Mouse (Mus musculus): ENCODE results near the gene Klk7. TPM values are rescaled to one million over a fixed set of nuclear protein-coding genes. Genes with fewer than 3 reads are reported as not detected.

Gene Klk7
- polyA plus RNA-seq, 1 experiment from 2014 or later = not detected

DNA sequence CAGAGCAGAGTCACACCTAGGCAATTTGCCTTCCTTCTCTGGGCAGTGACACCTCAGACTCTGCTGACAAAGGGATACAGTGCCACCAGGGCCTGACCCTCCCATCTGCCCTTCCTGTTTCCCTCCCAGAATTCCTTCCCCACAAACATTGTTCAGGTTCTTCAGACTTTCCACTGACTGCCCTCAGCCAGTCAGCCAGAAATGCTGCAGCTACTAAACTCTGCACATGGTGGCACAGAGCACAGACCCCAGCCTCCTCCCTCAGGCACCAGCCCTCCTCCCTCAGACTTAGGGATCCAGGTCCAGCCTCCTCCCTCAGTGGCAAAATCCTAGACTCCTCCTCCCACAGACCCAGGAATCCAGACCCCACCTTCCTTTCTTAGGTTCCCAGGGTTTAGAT, 5.7 kb downstream of the Klk7 start:
- H3K4me2 ChIP-seq (ENCODE audit: low read depth, low read length) = no peak overlapping the region
- H3K4me3 ChIP-seq (ENCODE audit: low read length) = no peak overlapping the region
- no peaks in the 10 kb centered on the region for H3K27me3 ChIP-seq (ENCODE audit: control insufficient read depth, insufficient read depth, low read length)
- H3K27ac ChIP-seq (ENCODE audit: low read length) = no peak overlapping the region
- H3K4me1 ChIP-seq (ENCODE audit: control insufficient read depth, insufficient read depth, low read length) = no peaks in the 10 kb centered on the region
- no peaks in the 10 kb centered on the region for H3K9me3 ChIP-seq (replicated peaks; ENCODE audit: control insufficient read depth, low read length)
- no peaks in the 10 kb centered on the region for H3K36me3 ChIP-seq (ENCODE audit: control insufficient read depth, insufficient read depth)
- no peak for ATAC-seq (replicated peaks; ENCODE audit: extremely low read depth, insufficient read depth, low FRiP score)
- H3K9ac ChIP-seq (ENCODE audit: low read length) = no peak overlapping the region

GRCm38 (mm10) chr7:43821581-43821980, 10.5 kb downstream of the Klk7 start:
- Histone ChIP-seq H3K27me3 (ENCODE audit: control insufficient read depth, insufficient read depth, low read length) (no peaks in the 10 kb centered on the region), H3K27ac (ENCODE audit: low read length) (no peak overlapping the region), H3K4me2 (ENCODE audit: low read depth, low read length) (no peak overlapping the region), H3K4me1 (ENCODE audit: control insufficient read depth, insufficient read depth, low read length) (no peaks in the 10 kb centered on the region), H3K4me3 (ENCODE audit: low read length) (no peak overlapping the region), H3K36me3 (ENCODE audit: control insufficient read depth, insufficient read depth) (no peaks in the 10 kb centered on the region), H3K9me3 (replicated peaks; ENCODE audit: control insufficient read depth, low read length) (no peaks in the 10 kb centered on the region), H3K9ac (ENCODE audit: low read length) (no peak overlapping the region)
- ATAC-seq (replicated peaks; ENCODE audit: extremely low read depth, insufficient read depth, low FRiP score) = no peak
- 81% methylated on average over 7 of the region's 7 CpGs for WGBS

DNA sequence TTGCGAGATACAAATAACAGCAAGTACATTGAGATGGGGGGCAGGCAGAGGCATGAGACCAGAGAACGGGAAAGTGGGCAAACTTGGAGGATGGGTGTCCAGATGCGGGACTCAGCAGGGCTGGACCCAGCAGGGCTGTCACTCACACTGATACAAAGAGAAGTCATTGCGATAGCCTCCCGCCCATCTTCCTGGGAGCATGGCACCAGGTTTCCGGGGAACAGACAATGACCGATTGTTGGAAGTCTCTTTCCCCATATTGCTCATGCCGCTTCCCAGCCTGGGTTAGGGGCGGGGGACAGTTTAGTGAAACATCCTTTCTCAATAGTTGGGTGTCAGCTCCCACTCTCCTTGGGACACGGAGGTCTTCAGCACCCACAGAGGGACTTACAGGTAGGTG, 13.1 kb downstream of the Klk7 start, which contains the start of gene Klk6:
Gene Klk6 (plus strand): TSS at position 301 of the 400 bp plus-strand sequence.
- Histone ChIP-seq H3K27me3 (ENCODE audit: control insufficient read depth, insufficient read depth, low read length) (no peaks in the 10 kb centered on the region), H3K9ac (ENCODE audit: low read length) (no peak within 1 kb of the TSS), H3K27ac (ENCODE audit: low read length) (no peak within 1 kb of the TSS), H3K4me3 (ENCODE audit: low read length) (no peak within 1 kb of the TSS), H3K4me2 (ENCODE audit: low read depth, low read length) (no peak within 1 kb of the TSS), H3K4me1 (ENCODE audit: control insufficient read depth, insufficient read depth, low read length) (no peaks in the 10 kb centered on the region), H3K9me3 (replicated peaks; ENCODE audit: control insufficient read depth, low read length) (no peaks in the 10 kb centered on the region), H3K36me3 (ENCODE audit: control insufficient read depth, insufficient read depth) (no peaks in the 10 kb centered on the region)
- no peak for ATAC-seq (replicated peaks; ENCODE audit: extremely low read depth, insufficient read depth, low FRiP score)
- 71% methylated on average over 10 of the region's 10 CpGs for WGBS

DNA sequence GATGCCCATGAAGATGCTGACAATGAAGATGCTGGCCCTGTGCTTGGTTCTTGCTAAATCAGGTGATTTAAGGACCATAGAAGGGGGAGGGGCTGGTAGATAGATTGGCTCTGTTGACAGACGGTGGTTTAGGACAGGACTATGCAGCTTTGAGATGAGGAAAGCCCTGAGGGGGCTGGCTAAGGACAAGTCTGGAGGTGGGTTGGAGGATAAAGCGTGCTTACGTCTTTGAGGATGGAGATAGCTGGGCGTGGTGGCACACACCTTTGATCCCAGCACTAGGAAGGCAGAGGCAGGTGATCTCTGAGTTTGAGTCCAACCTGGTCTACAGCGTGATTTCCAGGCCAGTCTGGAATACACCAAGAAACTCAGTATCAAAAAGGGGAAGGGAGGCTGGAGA, 15.0 kb downstream of the Klk7 start:
- H3K36me3 ChIP-seq (ENCODE audit: control insufficient read depth, insufficient read depth) = no peaks in the 10 kb centered on the region
- WGBS = 86% methylated on average over 5 of the region's 5 CpGs
- no peak overlapping the region for H3K9ac ChIP-seq (ENCODE audit: low read length)
- H3K27me3 ChIP-seq (ENCODE audit: control insufficient read depth, insufficient read depth, low read length) = no peaks in the 10 kb centered on the region
- H3K9me3 ChIP-seq (replicated peaks; ENCODE audit: control insufficient read depth, low read length) = no peaks in the 10 kb centered on the region
- no peaks in the 10 kb centered on the region for H3K4me1 ChIP-seq (ENCODE audit: control insufficient read depth, insufficient read depth, low read length)
- no peak for ATAC-seq (replicated peaks; ENCODE audit: extremely low read depth, insufficient read depth, low FRiP score)
- no peak overlapping the region for H3K27ac ChIP-seq (ENCODE audit: low read length)
- no peak overlapping the region for H3K4me2 ChIP-seq (ENCODE audit: low read depth, low read length)
- H3K4me3 ChIP-seq (ENCODE audit: low read length) = no peak overlapping the region

DNA sequence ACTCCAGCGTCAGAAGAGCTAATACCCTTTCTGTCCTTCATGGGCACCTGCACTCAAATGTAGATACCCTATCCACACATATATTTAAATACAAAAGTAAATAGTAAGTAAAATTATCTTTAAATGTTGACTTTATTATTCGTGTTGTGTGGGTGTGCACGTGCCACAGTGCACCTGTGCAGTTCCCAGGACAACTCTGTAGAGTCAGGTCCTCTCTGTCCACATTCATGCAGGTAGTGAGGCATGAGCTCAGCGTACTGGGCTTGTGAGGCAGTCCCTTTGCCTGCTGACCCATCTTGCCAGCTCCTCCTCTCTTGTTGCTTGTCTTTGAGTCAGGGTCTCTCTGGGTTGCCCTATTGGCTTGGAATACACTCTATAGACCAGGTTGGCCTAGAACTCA, 16.6 kb downstream of the Klk7 start:
- Histone ChIP-seq H3K27me3 (ENCODE audit: control insufficient read depth, insufficient read depth, low read length) (no peaks in the 10 kb centered on the region), H3K4me2 (ENCODE audit: low read depth, low read length) (no peak overlapping the region), H3K9me3 (replicated peaks; ENCODE audit: control insufficient read depth, low read length) (no peaks in the 10 kb centered on the region), H3K4me1 (ENCODE audit: control insufficient read depth, insufficient read depth, low read length) (no peaks in the 10 kb centered on the region), H3K36me3 (ENCODE audit: control insufficient read depth, insufficient read depth) (no peaks in the 10 kb centered on the region), H3K4me3 (ENCODE audit: low read length) (no peak overlapping the region), H3K9ac (ENCODE audit: low read length) (no peak overlapping the region), H3K27ac (ENCODE audit: low read length) (no peak overlapping the region)
- no peak for ATAC-seq (replicated peaks; ENCODE audit: extremely low read depth, insufficient read depth, low FRiP score)
- 76% methylated on average over 4 of the region's 4 CpGs for WGBS

GRCm38 (mm10) chr7:43829006-43829405, 17.9 kb downstream of the Klk7 start:
- no peak overlapping the region for H3K4me2 ChIP-seq (ENCODE audit: low read depth, low read length)
- H3K4me3 ChIP-seq (ENCODE audit: low read length) = no peak overlapping the region
- H3K36me3 ChIP-seq (ENCODE audit: control insufficient read depth, insufficient read depth) = no peaks in the 10 kb centered on the region
- H3K27ac ChIP-seq (ENCODE audit: low read length) = no peak overlapping the region
- no peaks in the 10 kb centered on the region for H3K9me3 ChIP-seq (replicated peaks; ENCODE audit: control insufficient read depth, low read length)
- H3K9ac ChIP-seq (ENCODE audit: low read length) = no peak overlapping the region
- WGBS = 79% methylated on average over 8 of the region's 8 CpGs
- ATAC-seq (replicated peaks; ENCODE audit: extremely low read depth, insufficient read depth, low FRiP score) = no peak
- H3K27me3 ChIP-seq (ENCODE audit: control insufficient read depth, insufficient read depth, low read length) = no peaks in the 10 kb centered on the region
- H3K4me1 ChIP-seq (ENCODE audit: control insufficient read depth, insufficient read depth, low read length) = no peaks in the 10 kb centered on the region

DNA sequence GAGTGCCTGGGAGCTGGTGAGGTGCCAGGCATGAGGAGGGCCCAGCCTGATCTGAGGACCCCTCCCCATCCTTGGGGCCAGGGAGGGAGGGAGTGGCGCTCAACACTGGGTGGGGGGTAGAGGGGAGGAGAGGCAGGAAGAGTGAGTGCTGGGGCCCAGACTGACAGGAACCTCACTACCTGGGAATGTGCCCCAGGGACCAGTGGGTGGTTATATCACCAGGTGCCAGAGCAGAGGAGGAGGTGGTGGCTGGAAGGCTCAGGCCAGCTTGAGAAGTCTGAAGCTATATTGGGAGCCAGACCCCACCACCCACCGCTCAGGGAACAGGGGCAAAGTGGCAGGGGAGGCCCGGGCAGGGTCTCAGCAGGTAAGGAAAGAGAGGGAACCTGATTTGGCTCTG, 30.6 kb downstream of the Klk7 start, which contains the start of gene Klk5:
Gene Klk5 (plus strand): TSS at position 271 of the 400 bp plus-strand sequence.
- no peak for ATAC-seq (replicated peaks; ENCODE audit: extremely low read depth, insufficient read depth, low FRiP score)
- Histone ChIP-seq H3K27me3 (ENCODE audit: control insufficient read depth, insufficient read depth, low read length) (no peaks in the 10 kb centered on the region), H3K9ac (ENCODE audit: low read length) (no peak within 1 kb of the TSS), H3K27ac (ENCODE audit: low read length) (no peak within 1 kb of the TSS), H3K4me1 (ENCODE audit: control insufficient read depth, insufficient read depth, low read length) (no peaks in the 10 kb centered on the region), H3K9me3 (replicated peaks; ENCODE audit: control insufficient read depth, low read length) (no peaks in the 10 kb centered on the region), H3K4me2 (ENCODE audit: low read depth, low read length) (no peak within 1 kb of the TSS), H3K36me3 (ENCODE audit: control insufficient read depth, insufficient read depth) (no peaks in the 10 kb centered on the region), H3K4me3 (ENCODE audit: low read length) (no peak within 1 kb of the TSS)
- 47% methylated on average over 3 of the region's 3 CpGs for WGBS

- Histone ChIP-seq H3K27me3 (ENCODE audit: control insufficient read depth, insufficient read depth, low read length) (no peaks in the 10 kb centered on the region), H3K4me1 (ENCODE audit: control insufficient read depth, insufficient read depth, low read length) (no peaks in the 10 kb centered on the region), H3K27ac (ENCODE audit: low read length) (no peak overlapping the region), H3K9me3 (replicated peaks; ENCODE audit: control insufficient read depth, low read length) (no peaks in the 10 kb centered on the region), H3K4me2 (ENCODE audit: low read depth, low read length) (no peak overlapping the region), H3K36me3 (ENCODE audit: control insufficient read depth, insufficient read depth) (no peaks in the 10 kb centered on the region), H3K9ac (ENCODE audit: low read length) (no peak overlapping the region), H3K4me3 (ENCODE audit: low read length) (no peak overlapping the region)
- 81% methylated on average over 4 of the region's 4 CpGs for WGBS
- ATAC-seq (replicated peaks; ENCODE audit: extremely low read depth, insufficient read depth, low FRiP score) = no peak
These were observed 32.7 kb downstream of the Klk7 start for GRCm38 (mm10) chr7:43843801-43844200.

DNA sequence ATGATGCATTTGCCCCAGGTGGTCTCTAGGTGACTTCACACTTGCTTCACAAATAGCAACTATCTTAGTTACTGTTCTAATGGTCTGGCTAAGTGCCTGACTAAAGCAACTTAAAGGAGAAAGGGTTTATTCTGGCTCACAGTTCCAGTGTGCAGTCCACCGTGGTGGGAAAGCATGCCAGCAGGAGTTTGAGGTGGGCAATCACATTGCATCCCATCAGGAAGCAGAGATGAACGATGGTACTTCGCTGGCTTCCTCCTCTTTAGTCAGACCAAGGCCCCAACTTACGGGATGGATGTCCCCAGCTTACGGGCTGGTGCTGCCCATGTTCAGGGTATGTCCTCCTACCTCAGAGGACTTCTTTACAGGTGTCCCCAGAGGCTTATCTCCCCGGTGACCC, 40.5 kb downstream of the Klk7 start:
- Histone ChIP-seq H3K9ac (ENCODE audit: low read length) (no peak overlapping the region), H3K27ac (ENCODE audit: low read length) (no peak overlapping the region), H3K4me3 (ENCODE audit: low read length) (no peak overlapping the region), H3K36me3 (ENCODE audit: control insufficient read depth, insufficient read depth) (no peaks in the 10 kb centered on the region), H3K4me2 (ENCODE audit: low read depth, low read length) (no peak overlapping the region), H3K27me3 (ENCODE audit: control insufficient read depth, insufficient read depth, low read length) (no peaks in the 10 kb centered on the region), H3K4me1 (ENCODE audit: control insufficient read depth, insufficient read depth, low read length) (no peaks in the 10 kb centered on the region), H3K9me3 (replicated peaks; ENCODE audit: control insufficient read depth, low read length) (peaks cover 3% of the 10 kb centered on the region; the same call in 1 of the 2 replicates)
- 77% methylated on average over 6 of the region's 6 CpGs for WGBS
- no peak for ATAC-seq (replicated peaks; ENCODE audit: extremely low read depth, insufficient read depth, low FRiP score)
